Comparison of ENCODE assay signal across 11 mouse cellular contexts in genomic region chr10:79822372-79822771, GRCm38 (mm10). TPM values are rescaled to one million over a fixed set of nuclear protein-coding genes. Genes with fewer than 3 reads are reported as not detected.
DNase-seq lines count a peak whose midpoint lies in the region; ATAC-seq lines count a peak whose summit lies in the region.
"Had no signal": no experiment of that assay in that cellular context is flagged by ENCODE, and none has a peak within 500 bp of the region (broad histone marks: within the 10 kb centered on the region; RNA-seq: fewer than 3 reads in every experiment).

No protein-coding gene starts in this region.

- WGBS in intestine, embryonic 15.5 days = 22% methylated on average over 17 of the region's 17 CpGs
- 34% methylated on average over 17 of the region's 17 CpGs for WGBS in midbrain, embryonic 14.5 days

- DNase-seq in cerebellum, adult 9-11 months = peak; percentile 30
- no peak for DNase-seq in cerebellum, adult 11 months
- peak; percentile 43 for DNase-seq in liver
- DNase-seq in midbrain, embryonic 14.5 days = no peak
- DNase-seq in cerebellum, postnatal 4 days (ENCODE audit: low spot score in 2 of 2) = no peak
- DNase-seq in c-Kit-positive CD71-positive TER-119-positive erythroid progenitor cells, embryonic 14.5 days (ENCODE audit: low spot score) = no peak

- peak overlapping the region; percentile 39 for H3K9ac ChIP-seq in intestine, embryonic 15.5 days
- H3K9ac ChIP-seq in midbrain, embryonic 14.5 days (replicated peaks; ENCODE audit: low read length) = 0 out of 2 replicates have a peak overlapping the region, but pooled peaks have one; percentile 12

- no peaks in the 10 kb centered on the region for H3K27me3 ChIP-seq in intestine, embryonic 15.5 days (replicated peaks)
- H3K27me3 ChIP-seq in midbrain, embryonic 14.5 days (ENCODE audit: control insufficient read depth, insufficient read depth, low read length) = no peaks in the 10 kb centered on the region

- peak overlapping the region; percentile 91 for H3K27ac ChIP-seq in intestine, embryonic 15.5 days
- H3K27ac ChIP-seq in midbrain, embryonic 14.5 days (replicated peaks; ENCODE audit: low read depth, low read length) = no peak overlapping the region
- H3K27ac ChIP-seq: macrophage had no signal

- H3K36me3 ChIP-seq in intestine, embryonic 15.5 days = peaks cover 11% of the 10 kb centered on the region; the same call in 1 of the 2 replicates
- peaks cover 32% of the 10 kb centered on the region for H3K36me3 ChIP-seq in midbrain, embryonic 14.5 days (ENCODE audit: control insufficient read depth, insufficient read depth, low read length)

- peak overlapping the region; percentile 56 for H3K4me2 ChIP-seq in intestine, embryonic 15.5 days (replicated peaks)
- no peak overlapping the region for H3K4me2 ChIP-seq in midbrain, embryonic 14.5 days (ENCODE audit: low read length)

- peak; percentile 83 for ATAC-seq in intestine, embryonic 15.5 days
- no peak for ATAC-seq in midbrain, embryonic 14.5 days (ENCODE audit: low FRiP score, low TSS enrichment)
- ATAC-seq in frontal cortex, adult (ENCODE audit: low TSS enrichment) = no peak
- ATAC-seq: activated CD4-positive, CD25-positive, alpha-beta regulatory T cell, adult 4 months had no signal

- peaks cover 39% of the 10 kb centered on the region for H3K4me1 ChIP-seq in intestine, embryonic 15.5 days (replicated peaks)
- H3K4me1 ChIP-seq in midbrain, embryonic 14.5 days (ENCODE audit: control insufficient read depth, insufficient read depth, low read length) = no peaks in the 10 kb centered on the region

- no peaks in the 10 kb centered on the region for H3K9me3 ChIP-seq in intestine, embryonic 15.5 days
- H3K9me3 ChIP-seq in midbrain, embryonic 14.5 days (ENCODE audit: control insufficient read depth, low read length) = no peaks in the 10 kb centered on the region

- H3K4me3 ChIP-seq in intestine, embryonic 15.5 days (replicated peaks) = peak overlapping the region; percentile 34
- H3K4me3 ChIP-seq in midbrain, embryonic 14.5 days (replicated peaks; ENCODE audit: low read depth, low read length) = no peak overlapping the region
- H3K4me3 ChIP-seq: erythroblast, embryonic 14.5 days had no signal

RNA-seq across cellular contexts. Expression of gene Misp, which starts 1.6 kb away (rescaled TPM):
- polyA plus RNA-seq in intestine, embryonic 15.5 days (2015; fragmentation: Nextera tagmentation; extraction: Ambion mirVana) = 141 and 154 TPM in 2 replicates
- 0.45 and 1.5 TPM in 2 replicates for polyA plus RNA-seq in midbrain, embryonic 14.5 days (2014; fragmentation: Nextera tagmentation; extraction: Ambion mirVana)
- polyA plus RNA-seq: activated CD4-positive, CD25-positive, alpha-beta regulatory T cell, adult 4 months; erythroblast, embryonic 14.5 days had no signal

RNA-seq across cellular contexts. Expression of gene Palm, which starts 29.0 kb away (rescaled TPM):
- 48.1 and 48.5 TPM in 2 replicates for polyA plus RNA-seq in intestine, embryonic 15.5 days (2015; fragmentation: Nextera tagmentation; extraction: Ambion mirVana)
- polyA plus RNA-seq in midbrain, embryonic 14.5 days (2014; fragmentation: Nextera tagmentation; extraction: Ambion mirVana) = 270 and 307 TPM in 2 replicates

RNA-seq across cellular contexts. Expression of gene Prss57, which starts 31.6 kb away (rescaled TPM):
- 0.09 TPM in 1 of 2 replicates, not detected in the other for polyA plus RNA-seq in intestine, embryonic 15.5 days (2015; fragmentation: Nextera tagmentation; extraction: Ambion mirVana)
- polyA plus RNA-seq in midbrain, embryonic 14.5 days (2014; fragmentation: Nextera tagmentation; extraction: Ambion mirVana) = 0.30 TPM in 1 of 2 replicates, not detected in the other
- polyA plus RNA-seq: macrophage had no signal

RNA-seq across cellular contexts. Expression of gene Ptbp1, which starts 31.9 kb away (rescaled TPM):
- 307 and 314 TPM in 2 replicates for polyA plus RNA-seq in intestine, embryonic 15.5 days (2015; fragmentation: Nextera tagmentation; extraction: Ambion mirVana)
- polyA plus RNA-seq in midbrain, embryonic 14.5 days (2014; fragmentation: Nextera tagmentation; extraction: Ambion mirVana) = 47.5 and 74.0 TPM in 2 replicates

RNA-seq across cellular contexts. Expression of gene Fstl3, which starts 45.3 kb away (rescaled TPM):
- 14.0 and 16.1 TPM in 2 replicates for polyA plus RNA-seq in intestine, embryonic 15.5 days (2015; fragmentation: Nextera tagmentation; extraction: Ambion mirVana)
- 0.80 and 1.5 TPM in 2 replicates for polyA plus RNA-seq in midbrain, embryonic 14.5 days (2014; fragmentation: Nextera tagmentation; extraction: Ambion mirVana)

Comparison
In these comparisons a context has a peak if more than half of its experiments do, and no peak if none do; other contexts are left out.
1. DNase-seq: peak in cerebellum, adult 9-11 months (single experiment) and liver (single experiment); none in cerebellum, adult 11 months (single experiment), midbrain, embryonic 14.5 days (single experiment), cerebellum, postnatal 4 days (0 of 2) and c-Kit-positive CD71-positive TER-119-positive erythroid progenitor cells, embryonic 14.5 days (single experiment).
2. RNA of gene Misp, which starts 1.6 kb away (polyA plus RNA-seq): 141 to 154 TPM in intestine, embryonic 15.5 days; 0.45 to 1.5 TPM in midbrain, embryonic 14.5 days; every median in the first group is over 10 times any median in the second.